Mouse (Mus musculus) NIH3T3 (cell line): ENCODE results near the gene Cyb561a3.
A peak's percentile ranks its signal among the peaks of the same experiment; 100 is the strongest.
"Not testable (repeated sequence)": the region's sequence is repeated elsewhere in the genome, so short reads cannot be mapped to it uniquely, and the experiment has no call there.

Experiments used
- DNase-seq: peaks from one replicate; pipeline ENCODE4 v3.0.0-alpha.2; 2012; ENCODE audit warnings: low read depth

The Cyb561a3 gene

DNA sequence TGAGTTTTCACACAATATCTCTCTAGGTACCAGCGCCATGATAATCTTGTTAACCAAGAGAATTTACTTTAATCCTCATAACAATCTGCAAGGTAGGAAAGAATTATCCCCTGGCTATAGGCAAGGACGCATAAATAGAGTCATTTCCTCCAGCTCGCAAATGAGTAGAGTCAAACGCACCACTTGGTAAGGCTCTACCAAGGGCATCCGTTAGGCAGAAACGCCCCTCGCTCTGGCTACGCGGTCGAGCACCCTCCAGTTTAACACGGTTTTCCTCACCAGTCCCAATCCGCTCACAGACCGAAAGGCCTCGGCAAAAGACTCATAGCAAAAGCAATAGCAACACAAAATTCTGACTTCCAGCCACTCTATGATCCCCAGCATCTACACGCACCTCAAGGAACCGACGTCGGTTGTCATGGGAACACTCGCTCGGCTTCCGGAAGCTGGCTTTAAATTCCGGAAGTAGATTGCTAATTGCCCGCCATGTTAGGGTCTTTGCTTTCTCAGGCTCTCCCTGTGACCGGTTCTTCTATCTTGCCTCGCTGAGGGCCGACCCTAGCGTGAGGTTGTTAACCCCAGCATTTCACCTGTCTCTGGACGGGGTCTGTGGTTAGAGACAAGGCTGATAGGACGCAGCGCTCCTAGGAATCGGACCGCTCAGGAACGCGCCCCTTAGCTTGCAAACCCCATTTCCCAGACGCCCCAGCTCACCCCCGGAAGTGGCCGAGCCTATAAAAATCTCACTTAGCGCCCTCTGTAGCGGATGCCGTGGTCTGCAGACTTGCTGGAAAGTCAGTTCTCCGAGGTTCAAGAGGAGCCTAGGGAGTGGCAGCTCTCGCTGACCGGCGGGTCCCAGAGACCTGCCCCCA lies at the start of gene Cyb561a3, which contains the start of gene Tmem138:
TSS of gene Cyb561a3 (plus strand) at position 483 of the 872 bp plus-strand sequence.
TSS of gene Tmem138 (minus strand) at position 673 of the 872 bp plus-strand sequence.
- DNase-seq, result peak; percentile 96

DNA sequence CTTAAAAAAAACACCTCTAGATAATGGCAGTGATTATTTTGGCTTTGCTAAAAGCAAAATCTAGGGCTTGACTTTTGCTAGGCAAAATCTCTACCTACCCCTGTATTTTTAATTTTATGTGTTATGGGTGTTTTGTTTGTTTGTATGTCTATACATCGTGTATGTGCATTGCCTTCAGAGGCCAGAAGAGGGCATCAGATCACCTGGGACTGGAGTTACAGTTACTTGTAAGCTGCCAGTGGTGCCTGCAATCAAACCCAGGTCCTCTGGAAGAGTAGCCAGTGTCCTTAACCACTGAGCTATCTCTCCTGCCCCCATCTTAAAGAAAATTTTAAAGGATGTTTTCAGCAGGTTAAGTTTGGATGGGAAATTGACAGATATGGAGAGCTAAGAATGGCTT lies 46.9 kb upstream of the Cyb561a3 start:
- DNase-seq, result no peak

DNA sequence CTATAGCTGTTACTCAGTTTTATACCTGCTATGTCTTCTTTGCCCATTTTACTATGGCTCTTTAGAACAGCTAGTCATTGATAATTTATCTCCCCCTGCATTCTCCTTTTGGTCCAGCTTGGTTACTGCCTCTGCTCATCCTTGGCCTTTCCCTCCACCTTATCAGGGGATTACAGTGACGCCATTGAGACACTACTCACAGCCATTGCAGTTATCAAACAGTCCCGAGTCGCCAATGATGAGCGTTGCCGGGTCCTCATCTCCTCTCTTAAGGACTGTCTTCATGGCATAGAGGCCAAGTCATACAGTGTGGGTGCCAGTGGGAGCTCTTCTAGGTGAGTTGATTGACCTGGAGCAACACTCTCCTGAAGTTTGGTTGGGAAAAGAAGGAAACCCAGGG lies 37.5 kb upstream of the Cyb561a3 start:
- no peak for DNase-seq

DNA sequence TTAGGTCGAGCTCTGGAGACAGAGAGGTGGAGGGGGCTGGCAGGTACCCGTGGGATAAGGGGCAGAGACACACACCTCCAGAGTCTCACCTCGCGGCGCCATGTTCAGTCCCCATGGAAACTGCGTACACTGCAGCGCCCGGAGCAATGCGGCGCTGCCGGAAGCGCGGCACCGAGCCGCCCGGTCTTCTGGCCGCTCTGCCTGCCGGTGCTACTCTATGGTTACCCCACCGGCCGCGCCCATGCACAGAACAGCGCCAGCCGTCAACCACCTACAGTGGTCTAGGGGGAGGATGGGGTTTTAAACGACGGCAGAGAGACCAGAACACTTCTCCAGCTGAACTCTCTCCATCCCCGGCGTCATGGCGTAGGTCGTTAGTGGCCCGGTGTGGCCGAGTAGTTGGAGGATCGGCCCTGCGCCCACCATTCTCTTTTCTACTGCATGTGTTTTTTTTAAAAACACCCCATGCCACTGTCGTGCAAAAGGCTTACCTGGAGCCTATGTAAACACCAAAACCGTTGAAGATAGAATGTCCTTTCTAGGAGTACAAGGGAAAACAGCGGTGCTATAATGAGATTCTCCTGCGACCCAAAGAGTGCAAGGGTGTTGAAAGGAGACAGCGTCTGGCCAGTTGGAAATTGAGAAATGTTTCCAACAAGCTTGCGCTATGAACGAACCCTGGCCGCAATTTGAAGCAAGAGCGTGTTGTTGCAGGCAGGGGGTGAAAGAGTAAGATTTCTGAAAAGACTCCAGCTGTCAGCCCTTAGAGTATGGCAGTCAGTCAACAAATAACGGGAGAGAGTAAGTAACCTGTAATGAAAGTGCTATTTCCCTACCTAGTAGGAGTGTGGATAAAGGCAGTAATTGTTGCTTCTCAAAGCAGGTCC lies 21.1 kb upstream of the Cyb561a3 start, which contains the start of gene Tmem216:
TSS of gene Tmem216 (minus strand) at position 615 of the 887 bp plus-strand sequence.
- peak; percentile 91 for DNase-seq

DNA sequence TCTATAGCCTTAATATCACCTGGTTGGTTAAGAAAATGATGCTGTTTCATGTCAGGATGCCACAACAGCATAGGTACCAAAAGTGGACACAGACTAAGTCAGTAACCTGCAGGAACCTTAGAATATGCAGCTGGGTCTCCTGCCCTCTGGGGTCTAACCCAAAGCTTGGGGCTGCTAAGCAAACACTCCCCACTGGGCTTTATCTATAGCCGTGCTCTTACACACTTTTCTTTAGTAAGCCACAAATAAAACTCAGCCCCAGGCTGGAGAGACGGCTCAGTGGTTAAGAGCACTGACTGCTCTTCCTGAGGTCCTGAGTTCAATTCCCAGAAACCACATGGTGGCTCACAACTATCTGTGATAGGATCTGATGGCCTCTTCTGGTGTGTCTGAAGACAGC lies 20.0 kb upstream of the Cyb561a3 start:
- DNase-seq, result no peak

DNA sequence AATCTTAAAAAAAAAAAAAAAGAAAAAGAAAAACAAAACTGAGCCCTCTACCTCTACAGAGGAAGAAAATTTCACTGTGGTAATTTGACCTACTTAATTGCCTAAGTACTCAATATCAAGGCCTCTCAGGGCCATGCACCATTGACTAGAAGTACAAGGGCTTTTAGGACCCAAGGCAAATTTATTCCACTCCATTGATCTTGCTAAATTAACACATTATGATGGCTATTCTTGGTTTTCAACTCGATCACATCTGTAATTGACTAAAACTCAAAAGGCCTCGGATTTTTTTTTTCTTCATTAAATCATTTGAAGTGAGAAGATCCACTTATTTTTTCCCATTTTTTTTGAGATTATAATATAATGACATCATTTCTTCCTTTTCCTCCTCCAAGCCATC lies 19.5 kb upstream of the Cyb561a3 start:
- no peak for DNase-seq

DNA sequence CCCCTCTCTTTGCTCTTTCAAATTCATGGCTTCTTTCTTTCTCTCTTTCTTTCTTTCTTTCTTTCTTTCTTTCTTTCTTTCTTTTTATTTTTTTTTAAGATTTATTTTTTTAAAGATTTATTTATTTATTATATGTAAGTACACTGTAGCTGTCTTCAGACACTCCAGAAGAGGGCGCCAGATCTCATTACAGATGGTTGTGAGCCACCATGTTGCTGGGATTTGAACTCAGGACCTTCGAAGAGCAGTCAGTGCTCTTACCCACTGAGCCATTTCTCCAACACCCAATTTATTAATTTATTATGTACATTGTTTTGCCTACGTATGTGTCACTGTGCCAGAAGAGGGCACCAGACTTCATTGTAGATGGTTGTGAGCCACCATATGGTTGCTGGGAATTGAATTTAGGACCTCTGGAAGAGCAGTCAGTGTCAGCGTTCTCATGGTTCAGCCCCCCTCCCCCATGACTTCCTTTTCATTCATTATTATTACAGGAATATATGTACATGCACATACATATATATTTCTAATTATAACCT lies 19.1 kb upstream of the Cyb561a3 start:
- DNase-seq, result not testable (repeated sequence)

DNA sequence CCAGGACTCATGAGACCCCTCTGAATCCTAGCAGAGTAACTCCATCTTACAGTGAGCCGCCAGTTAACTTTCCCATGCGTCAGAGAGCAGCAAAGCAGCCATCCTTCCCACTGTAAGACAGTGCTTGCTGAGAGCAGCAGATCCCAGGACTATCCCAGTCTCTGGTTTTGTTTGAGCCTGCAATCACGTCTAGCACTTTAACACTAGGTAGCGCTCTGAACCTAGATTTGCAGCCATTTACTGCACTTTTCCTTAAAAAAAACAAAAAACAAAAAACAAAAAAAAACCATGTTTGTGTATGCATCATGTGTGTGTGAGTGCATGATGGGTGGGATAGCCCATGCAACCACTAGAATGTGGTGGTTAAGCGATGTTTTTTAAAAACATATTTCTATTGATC lies 16.9 kb upstream of the Cyb561a3 start:
- DNase-seq, result peak; percentile 89

DNA sequence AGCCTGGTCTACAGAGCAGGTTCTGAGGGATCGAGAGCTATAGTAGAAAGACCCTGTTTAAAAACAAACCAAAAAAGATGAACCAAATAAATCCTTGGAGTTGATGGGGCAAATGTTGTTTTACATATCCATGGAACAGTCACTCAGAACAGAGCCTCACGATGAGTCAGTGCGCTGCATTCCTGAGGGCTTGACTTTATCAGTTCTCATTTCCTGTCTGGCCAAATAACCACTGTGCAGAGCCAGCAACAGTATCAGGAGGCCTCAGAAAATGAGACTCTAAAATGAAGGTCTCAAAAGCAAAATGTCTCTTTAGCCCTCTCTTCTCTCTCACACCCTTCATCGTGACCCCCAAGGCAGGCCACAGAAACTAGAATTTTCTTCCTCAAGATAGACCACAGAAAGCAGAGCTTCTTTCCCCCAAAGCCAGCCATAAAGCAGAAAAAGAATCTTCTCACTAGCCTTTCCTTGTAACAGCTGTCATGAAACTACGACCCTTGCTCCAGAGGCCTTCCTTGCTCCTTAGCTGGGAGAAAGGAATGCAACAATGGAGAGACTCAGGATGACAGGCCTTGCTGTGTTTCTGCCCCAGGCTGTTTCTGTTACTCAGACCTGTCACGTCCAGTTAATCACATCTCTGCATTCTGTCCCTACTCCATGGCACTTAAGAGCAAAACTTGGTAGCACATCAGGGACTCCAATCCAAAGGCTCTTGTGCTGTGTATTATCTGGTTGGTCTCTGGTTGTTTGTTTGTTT lies 15.2 kb upstream of the Cyb561a3 start:
- DNase-seq, result peak; percentile 91

DNA sequence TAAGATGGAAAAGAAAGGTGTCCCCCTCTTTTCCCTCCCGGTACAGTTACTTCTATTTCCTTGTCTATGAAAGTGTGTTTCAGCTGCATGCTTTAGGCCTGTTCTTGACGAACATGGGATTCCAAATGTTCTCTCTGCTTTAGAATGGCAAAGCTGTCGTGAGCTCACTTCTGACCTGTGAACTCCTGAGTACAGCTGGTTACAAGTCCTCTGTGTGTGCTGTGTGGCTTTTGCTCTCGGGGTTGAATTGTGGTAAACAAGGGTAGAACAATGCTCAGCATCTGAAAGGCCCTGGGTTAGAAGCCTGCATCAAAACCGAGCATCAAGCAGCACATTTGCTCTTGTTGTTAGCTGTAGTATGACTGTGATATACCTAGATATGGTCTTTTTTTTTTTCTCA lies 14.6 kb upstream of the Cyb561a3 start:
- peak; percentile 57 for DNase-seq

DNA sequence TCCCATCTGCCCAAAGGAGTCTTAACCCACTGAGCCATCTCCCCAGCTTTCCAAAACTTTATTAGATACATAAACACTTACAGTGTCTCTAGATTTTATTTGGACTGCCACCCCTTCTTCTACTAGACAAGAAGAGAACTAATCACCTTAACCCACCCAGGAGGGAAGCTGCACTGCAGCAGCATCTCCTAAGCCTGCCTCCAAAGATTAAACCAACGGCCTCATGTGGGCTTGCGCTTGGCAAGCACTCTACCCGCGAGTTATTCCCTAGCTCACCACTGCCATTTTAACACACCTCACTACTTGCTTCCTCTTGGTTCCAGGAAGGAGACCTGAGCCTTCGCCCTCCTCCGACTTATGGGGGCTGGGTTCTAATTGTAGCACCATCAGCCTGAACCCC lies 12.7 kb upstream of the Cyb561a3 start:
- no peak for DNase-seq

DNA sequence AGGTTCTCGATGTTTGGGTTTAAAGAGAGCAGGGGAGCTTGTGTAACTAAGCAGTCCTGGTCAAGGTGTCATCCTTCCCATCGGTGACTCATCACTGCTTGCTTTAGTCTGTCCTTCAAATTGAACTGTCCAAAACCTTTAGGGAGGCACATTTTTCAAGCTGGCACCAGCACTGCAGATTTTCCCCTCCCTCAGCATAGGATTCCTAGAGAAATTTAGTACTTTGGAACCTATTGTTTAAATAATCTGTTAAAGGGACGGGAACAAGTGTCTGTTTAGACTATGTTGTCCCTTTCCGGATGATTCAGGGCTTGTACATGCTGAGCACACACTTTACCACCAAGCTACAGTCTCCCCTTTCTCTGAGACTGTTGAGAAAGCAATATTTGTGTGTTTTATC lies 11.8 kb upstream of the Cyb561a3 start:
- DNase-seq, result peak; percentile 47

DNA sequence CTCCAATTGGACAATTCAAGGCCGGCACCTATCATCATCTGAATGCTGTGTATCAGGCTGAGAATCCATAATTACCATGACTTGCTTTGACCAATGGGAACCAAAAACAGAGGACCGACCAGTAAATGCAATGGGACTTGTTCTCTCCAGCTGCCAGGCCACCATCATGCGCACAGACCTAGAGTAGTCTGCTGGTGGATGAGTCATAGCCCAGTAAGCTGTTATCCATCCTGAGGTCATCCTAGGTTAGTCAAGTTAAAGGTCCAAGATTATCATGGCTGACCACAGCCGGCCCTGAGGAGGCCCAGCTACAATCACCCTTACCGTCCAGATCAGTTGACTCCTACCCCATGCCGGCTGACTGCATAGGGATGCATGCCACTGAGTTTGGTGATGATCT lies 7.3 kb upstream of the Cyb561a3 start:
- DNase-seq, result peak; percentile 42

DNA sequence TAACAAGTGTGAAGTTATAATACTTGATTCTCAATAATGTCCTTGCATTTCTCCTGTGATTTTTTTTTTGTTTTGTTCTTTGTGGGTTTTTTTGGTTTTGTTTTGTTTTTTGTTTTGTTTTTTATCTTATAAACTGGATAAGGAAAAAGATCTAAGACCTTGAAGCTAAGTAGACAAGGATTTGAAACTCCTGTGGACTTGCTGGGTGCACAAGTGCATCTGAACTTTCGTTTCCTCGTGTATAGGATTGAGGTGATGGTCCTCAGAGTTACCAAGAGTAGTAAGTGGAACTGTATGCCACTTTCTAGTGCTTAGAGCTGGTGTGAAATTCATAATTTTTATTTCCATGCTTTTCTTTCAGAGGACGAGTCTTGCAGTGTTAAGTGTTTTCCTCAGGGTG lies 3.1 kb downstream of the Cyb561a3 start:
- no peak for DNase-seq

DNA sequence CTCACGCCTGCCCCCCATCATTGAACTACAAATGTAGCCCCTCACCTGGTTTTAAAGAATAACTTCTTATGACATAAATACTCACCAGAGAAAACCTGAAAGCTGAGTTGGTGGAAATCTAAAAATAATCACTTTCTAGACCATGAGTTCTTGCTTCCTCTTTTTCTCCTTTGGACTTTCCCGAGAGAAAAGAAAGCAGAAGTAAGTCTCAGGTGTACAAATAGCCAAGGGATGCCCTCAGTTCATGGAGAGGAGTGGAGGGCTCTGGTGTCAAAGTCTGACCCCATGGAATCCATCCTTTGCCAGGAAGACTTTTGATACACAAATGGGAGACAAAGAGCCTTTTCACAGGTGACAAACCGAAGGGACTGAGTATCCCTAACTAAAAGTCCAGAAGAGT lies 3.8 kb downstream of the Cyb561a3 start:
- no peak for DNase-seq

DNA sequence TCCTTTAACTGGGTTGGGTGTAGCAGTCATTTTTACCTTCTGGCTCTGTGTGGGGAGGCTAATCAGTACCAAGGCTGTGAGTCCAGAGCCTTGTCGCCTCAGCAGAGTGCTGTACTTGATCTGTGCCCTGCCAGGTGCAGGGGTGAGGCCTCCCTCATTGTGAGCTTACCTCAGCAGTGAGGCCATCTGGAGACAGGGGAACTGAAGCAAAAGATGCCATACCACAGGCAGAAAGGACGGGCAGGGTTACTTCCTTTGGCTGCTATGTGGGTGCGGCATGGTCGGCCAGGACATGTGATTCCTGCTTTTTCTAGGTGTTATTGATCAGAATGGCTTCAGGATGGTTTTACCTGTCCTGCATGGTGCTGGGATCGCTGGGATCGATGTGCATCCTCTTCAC lies 5.0 kb downstream of the Cyb561a3 start:
- no peak for DNase-seq

DNA sequence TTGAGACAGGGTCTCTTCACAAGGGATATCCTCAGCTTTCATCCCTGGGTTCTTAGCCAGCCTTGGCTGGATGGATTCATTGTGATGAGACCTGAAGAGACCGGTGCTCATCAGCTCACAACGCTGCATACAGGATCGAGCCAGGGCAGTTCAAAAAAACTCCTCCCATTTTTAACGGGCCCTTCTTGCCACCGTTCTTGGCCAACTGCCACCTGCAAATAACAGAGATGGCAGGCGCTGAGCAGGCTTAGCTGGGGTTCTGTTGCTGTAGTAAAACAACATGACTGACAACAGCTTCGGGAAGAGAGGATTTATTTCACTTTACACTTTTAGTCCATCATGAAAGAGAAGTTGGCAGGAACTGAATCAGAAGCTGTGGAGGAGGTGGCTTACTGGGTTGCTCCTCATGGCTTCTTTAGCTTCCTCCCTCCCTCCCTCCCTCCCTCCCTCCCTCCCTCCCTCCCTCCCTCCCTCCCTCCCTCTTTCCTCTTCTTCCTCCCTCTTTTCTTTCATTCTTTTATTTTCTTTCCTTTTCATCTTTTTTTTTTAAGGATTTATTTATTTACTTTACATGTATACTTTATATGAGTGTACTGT lies 6.7 kb downstream of the Cyb561a3 start:
- DNase-seq, result no peak

DNA sequence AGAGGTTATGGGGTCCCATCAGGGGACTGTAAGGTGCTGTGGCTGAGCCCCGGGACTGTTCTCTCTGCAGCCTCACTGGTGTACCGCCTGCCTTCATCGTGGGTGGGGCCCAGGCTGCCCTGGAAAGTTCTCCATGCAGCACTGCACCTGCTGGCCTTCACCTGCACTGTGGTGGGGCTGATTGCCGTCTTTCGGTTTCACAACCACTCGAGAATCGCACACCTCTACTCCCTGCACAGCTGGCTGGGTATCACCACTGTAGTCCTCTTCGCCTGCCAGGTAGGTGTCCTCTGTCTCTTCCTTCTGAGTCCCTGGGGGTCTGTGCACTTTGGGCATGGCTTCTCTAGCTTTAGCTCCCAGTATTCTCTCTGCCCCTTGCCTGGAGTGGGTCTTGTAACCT lies 8.1 kb downstream of the Cyb561a3 start:
- no peak for DNase-seq

DNA sequence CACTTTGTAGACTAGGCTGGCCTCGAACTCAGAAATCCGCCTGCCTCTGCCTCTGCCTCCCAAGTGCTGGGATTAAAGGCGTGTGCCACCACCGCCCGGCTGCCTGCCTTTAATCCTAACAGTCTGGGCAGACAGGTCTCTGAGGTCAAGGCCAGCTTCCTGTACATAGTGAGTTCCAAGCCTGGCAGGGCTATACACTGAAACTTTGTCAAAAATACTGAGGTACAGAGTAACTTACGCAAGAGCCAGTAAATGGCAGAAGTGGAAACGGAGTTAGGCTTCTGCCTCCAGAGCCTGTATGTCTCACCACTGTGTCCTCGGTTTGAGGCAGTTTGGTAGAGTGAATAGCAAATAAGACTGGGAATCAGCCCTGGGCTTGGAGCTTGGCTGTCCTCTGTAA lies 10.3 kb downstream of the Cyb561a3 start:
- DNase-seq, result no peak

DNA sequence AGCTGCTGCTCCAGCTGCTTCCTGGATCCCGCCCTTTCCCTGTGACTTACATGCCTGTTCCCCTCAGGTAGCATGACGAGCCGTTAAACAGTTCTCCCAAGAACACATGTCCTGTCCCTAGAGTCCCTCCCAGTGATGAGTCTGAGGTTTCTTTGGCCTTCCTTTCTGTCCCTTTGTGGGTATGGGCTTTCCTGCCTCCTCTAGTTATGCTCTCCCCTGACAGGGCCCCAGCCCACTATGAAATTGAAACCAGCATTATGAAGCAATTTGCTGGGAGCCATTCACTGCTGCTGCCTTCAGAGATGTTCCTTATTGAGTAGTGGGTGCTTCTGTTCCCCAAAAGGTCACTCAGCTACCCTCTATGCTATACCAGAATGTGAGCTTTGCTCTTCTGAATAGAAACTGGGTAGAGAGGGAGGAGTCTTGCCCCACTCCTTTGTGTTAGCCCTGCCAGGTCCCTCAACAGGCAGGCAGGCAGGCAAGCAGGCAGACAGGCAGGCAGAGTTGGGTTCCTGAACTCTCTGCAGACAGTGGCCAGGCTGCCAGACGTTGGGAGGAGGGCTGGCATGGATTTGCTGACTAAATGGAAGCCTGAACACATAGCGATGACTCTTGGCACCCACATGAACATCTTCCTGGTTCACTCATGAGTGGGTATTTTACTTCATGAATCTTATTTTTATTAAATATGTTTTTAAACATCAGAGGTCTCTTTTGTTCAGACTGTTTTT lies 12.3 kb downstream of the Cyb561a3 start:
- no peak for DNase-seq

DNA sequence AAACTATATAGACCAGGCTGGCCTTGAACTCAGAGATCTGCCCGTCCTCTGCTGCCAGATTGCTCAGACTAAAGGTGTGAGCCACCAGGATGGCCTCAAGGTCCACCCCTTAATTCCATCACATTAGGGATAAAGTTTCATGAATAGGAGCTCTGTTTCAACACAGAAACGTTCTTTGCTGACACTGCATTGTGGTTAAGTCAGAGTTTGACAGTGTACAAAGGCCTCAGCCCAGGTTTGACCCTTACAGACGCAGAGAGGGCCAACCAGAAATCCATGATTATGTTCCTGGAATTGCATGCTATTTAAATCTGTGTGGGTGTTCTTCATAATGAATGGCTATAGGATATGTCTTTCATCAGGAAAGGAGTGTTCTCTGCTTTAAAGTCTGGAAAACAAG lies 13.3 kb downstream of the Cyb561a3 start:
- DNase-seq, result no peak
